Mouse (Mus musculus) heart, postnatal 0 days (tissue): Measurements from ENCODE around the gene Lhfpl2.
A peak's percentile ranks its signal among the peaks of the same experiment; 100 is the strongest.

Source experiments
- CTCF ChIP-seq: IDR thresholded peaks from 2 replicates; pipeline ENCODE4 v1.5.1; 2016; ENCODE audit warnings: antibody characterized with exemption, control low read depth, low read depth
- EP300 ChIP-seq: IDR thresholded peaks from 2 replicates; pipeline ENCODE4 v1.6.1; 2016; ENCODE audit warnings: antibody characterized with exemption, low read depth

DNA sequence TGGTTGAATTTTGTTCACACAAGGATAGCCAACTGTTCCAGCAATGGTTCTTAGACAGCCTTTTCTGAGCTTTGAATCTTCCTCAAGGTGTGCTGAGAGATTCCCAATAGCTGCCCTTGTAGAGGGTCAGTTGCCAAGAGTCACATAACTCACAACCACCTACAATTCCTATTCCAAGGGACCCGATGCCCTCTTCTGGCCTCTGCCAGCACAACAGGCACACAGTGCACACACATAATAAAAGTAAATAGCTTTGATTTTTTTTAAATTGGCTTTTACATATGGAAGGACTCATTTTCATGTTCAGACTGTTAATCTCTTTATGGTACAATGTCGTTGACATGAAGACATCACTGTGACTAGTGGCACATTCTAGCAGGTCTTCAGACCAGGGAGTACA is 155.1 kb downstream of the Lhfpl2 start:
- TF ChIP-seq CTCF = peak; percentile 39
- TF ChIP-seq EP300 = no peak
